Mouse (Mus musculus) embryonic facial prominence, embryonic 15.5 days (tissue): ENCODE measurements around the gene Xrra1. TPM values are rescaled to one million over a fixed set of nuclear protein-coding genes. Genes with fewer than 3 reads are reported as not detected.
"Not testable (repeated sequence)": the region's sequence is repeated elsewhere in the genome, so short reads cannot be mapped to it uniquely, and the experiment has no call there.

ENCODE experiments used
- ATAC-seq: fragments of 200-750 bp; cut with Nextera tagmentation; 2 replicates; pipeline ENCODE4 v1.8.0; 2017; ENCODE audit warnings: low read depth, moderate TSS enrichment; ENCODE audit not compliant: insufficient number of reproducible peaks, low FRiP score, low TSS enrichment
- H3K27ac ChIP-seq: fragments of 300-500 bp; sonication (generic); replicated peaks from 2 replicates; pipeline ENCODE4 v1.5.1; 2015; ENCODE audit warnings: mild to moderate bottlenecking, inconsistent platforms
- H3K27me3 ChIP-seq: fragments of 300-500 bp; sonication (generic); 2 replicates; pipeline ENCODE4 v1.6.1; 2015; ENCODE audit warnings: inconsistent platforms
- H3K36me3 ChIP-seq: fragments of 300-500 bp; sonication (generic); 2 replicates; pipeline ENCODE4 v1.6.1; 2015; ENCODE audit warnings: mild to moderate bottlenecking, inconsistent platforms
- H3K4me1 ChIP-seq: fragments of 300-500 bp; sonication (generic); 2 replicates; pipeline ENCODE4 v1.6.1; 2015; ENCODE audit warnings: inconsistent platforms
- H3K4me2 ChIP-seq: fragments of 300-500 bp; sonication (generic); replicated peaks from 2 replicates; pipeline ENCODE4 v1.6.1; 2015; ENCODE audit warnings: mild to moderate bottlenecking, inconsistent platforms
- H3K4me3 ChIP-seq: fragments of 300-500 bp; sonication (generic); replicated peaks from 2 replicates; pipeline ENCODE4 v1.5.1; 2015; ENCODE audit warnings: mild to moderate bottlenecking, inconsistent platforms
- H3K9ac ChIP-seq: fragments of 300-500 bp; sonication (generic); 2 replicates; pipeline ENCODE4 v1.6.1; 2015; ENCODE audit warnings: inconsistent platforms
- H3K9me3 ChIP-seq: fragments of 300-500 bp; sonication (generic); replicated peaks from 2 replicates; pipeline ENCODE4 v1.6.1; 2016; ENCODE audit warnings: inconsistent platforms
- WGBS: fragments of 180-500 bp; shearing (Covaris S2); methylation state at CpG from one replicate; pipeline ENCODE4 v1.1.7; 2015; 5-methylcytosine and 5-hydroxymethylcytosine counted together
- polyA plus RNA-seq: library from polyadenylated mRNA; unstranded; fragments of >200 nt; fragmentation: Nextera tagmentation; extraction: Ambion mirVana; gene quantifications from 2 replicates; pipeline ENCODE4 v1.2.1, GENCODE M21; 2015

Xrra1 gene
- polyA plus RNA-seq, 1 experiment from 2014 or later: 0.65 TPM

- Histone ChIP-seq H3K4me1 (peaks cover 16% of the 10 kb centered on the region), H3K4me2 (no peak overlapping the region), H3K27me3 (peaks cover 22% of the 10 kb centered on the region), H3K9ac (no peak overlapping the region), H3K9me3 (no peaks in the 10 kb centered on the region), H3K4me3 (no peak overlapping the region), H3K27ac (no peak overlapping the region), H3K36me3 (peaks cover 40% of the 10 kb centered on the region)
- WGBS: 77% methylated on average over 2 of the region's 2 CpGs
- no peak for ATAC-seq
Observed at GRCm38 (mm10) chr7:99920416-99920815, 61.5 kb downstream of the Xrra1 start.

GRCm38 (mm10) chr7:99926916-99927714, 68.2 kb downstream of the Xrra1 start:
- Histone ChIP-seq H3K4me3 (no peak overlapping the region), H3K4me2 (no peak overlapping the region), H3K9ac (no peak overlapping the region), H3K27me3 (no peaks in the 10 kb centered on the region), H3K9me3 (no peaks in the 10 kb centered on the region), H3K4me1 (no peaks in the 10 kb centered on the region), H3K36me3 (peaks cover 62% of the 10 kb centered on the region), H3K27ac (no peak overlapping the region)
- ATAC-seq: no peak
- WGBS: 73% methylated on average over 10 of the region's 10 CpGs

GRCm38 (mm10) chr7:99935758-99936157, 76.8 kb downstream of the Xrra1 start:
- H3K4me2 ChIP-seq: no peak overlapping the region
- H3K27ac ChIP-seq: no peak overlapping the region
- H3K36me3 ChIP-seq: peaks cover 53% of the 10 kb centered on the region
- H3K27me3 ChIP-seq: no peaks in the 10 kb centered on the region
- H3K9ac ChIP-seq: no peak overlapping the region
- no peak overlapping the region for H3K4me3 ChIP-seq
- 78% methylated on average over 1 of the region's 1 CpGs for WGBS
- no peak for ATAC-seq
- H3K9me3 ChIP-seq: no peaks in the 10 kb centered on the region
- H3K4me1 ChIP-seq: no peaks in the 10 kb centered on the region

- 100% methylated on average over 1 of the region's 1 CpGs for WGBS
- no peak for ATAC-seq
- H3K36me3 ChIP-seq: peaks cover 62% of the 10 kb centered on the region
Observed at GRCm38 (mm10) chr7:99940669-99941068, 81.8 kb downstream of the Xrra1 start.

GRCm38 (mm10) chr7:99944520-99944919, 85.6 kb downstream of the Xrra1 start:
- Histone ChIP-seq H3K36me3 (peaks cover 70% of the 10 kb centered on the region), H3K4me1 (no peaks in the 10 kb centered on the region), H3K4me3 (no peak overlapping the region), H3K9ac (no peak overlapping the region), H3K9me3 (no peaks in the 10 kb centered on the region), H3K4me2 (no peak overlapping the region), H3K27ac (no peak overlapping the region), H3K27me3 (no peaks in the 10 kb centered on the region)
- ATAC-seq: no peak
- 98% methylated on average over 3 of the region's 3 CpGs for WGBS

More at GRCm38 (mm10) chr7:99940669-99941068, 81.8 kb downstream of the Xrra1 start:
- Histone ChIP-seq H3K27ac (no peak overlapping the region), H3K9me3 (no peaks in the 10 kb centered on the region), H3K4me2 (no peak overlapping the region), H3K4me3 (no peak overlapping the region), H3K9ac (no peak overlapping the region), H3K27me3 (no peaks in the 10 kb centered on the region), H3K4me1 (no peaks in the 10 kb centered on the region)

GRCm38 (mm10) chr7:99945012-99945411, 86.1 kb downstream of the Xrra1 start:
- not testable (repeated sequence) for H3K4me2 ChIP-seq, H3K27ac ChIP-seq, H3K4me3 ChIP-seq, H3K27me3 ChIP-seq, ATAC-seq, H3K9ac ChIP-seq, H3K9me3 ChIP-seq, H3K4me1 ChIP-seq
- 96% methylated on average over 22 of the region's 22 CpGs for WGBS
- peaks cover 69% of the 10 kb centered on the region for H3K36me3 ChIP-seq

GRCm38 (mm10) chr7:99945939-99946338, 87.0 kb downstream of the Xrra1 start:
- no peak overlapping the region for H3K4me3 ChIP-seq
- no peaks in the 10 kb centered on the region for H3K4me1 ChIP-seq
- H3K27me3 ChIP-seq: no peaks in the 10 kb centered on the region
- no peak overlapping the region for H3K4me2 ChIP-seq
- 97% methylated on average over 3 of the region's 3 CpGs for WGBS
- no peak for ATAC-seq
- H3K36me3 ChIP-seq: peaks cover 60% of the 10 kb centered on the region
- H3K9ac ChIP-seq: no peak overlapping the region
- no peaks in the 10 kb centered on the region for H3K9me3 ChIP-seq
- H3K27ac ChIP-seq: no peak overlapping the region

- no peak overlapping the region for H3K27ac ChIP-seq
- no peaks in the 10 kb centered on the region for H3K27me3 ChIP-seq
- no peaks in the 10 kb centered on the region for H3K4me1 ChIP-seq
- no peak overlapping the region for H3K4me2 ChIP-seq
- no peak overlapping the region for H3K9ac ChIP-seq
- H3K36me3 ChIP-seq: peaks cover 58% of the 10 kb centered on the region
- no peak overlapping the region for H3K4me3 ChIP-seq
- H3K9me3 ChIP-seq: no peaks in the 10 kb centered on the region
- no peak for ATAC-seq
- 87% methylated on average over 4 of the region's 4 CpGs for WGBS
Observed at GRCm38 (mm10) chr7:99946356-99946755, 87.4 kb downstream of the Xrra1 start.

GRCm38 (mm10) chr7:99947329-99947728, 88.4 kb downstream of the Xrra1 start:
- no peaks in the 10 kb centered on the region for H3K9me3 ChIP-seq
- WGBS: 74% methylated on average over 9 of the region's 9 CpGs
- H3K36me3 ChIP-seq: peaks cover 61% of the 10 kb centered on the region
- H3K4me1 ChIP-seq: no peaks in the 10 kb centered on the region
- ATAC-seq: no peak
- no peaks in the 10 kb centered on the region for H3K27me3 ChIP-seq
- no peak overlapping the region for H3K27ac ChIP-seq
- H3K4me2 ChIP-seq: no peak overlapping the region
- H3K4me3 ChIP-seq: no peak overlapping the region
- no peak overlapping the region for H3K9ac ChIP-seq

- 69% methylated on average over 6 of the region's 6 CpGs for WGBS
Observed at GRCm38 (mm10) chr7:99953442-99954098, 94.7 kb downstream of the Xrra1 start.

GRCm38 (mm10) chr7:99954212-99954611, 95.3 kb downstream of the Xrra1 start:
- no peaks in the 10 kb centered on the region for H3K27me3 ChIP-seq
- 89% methylated on average over 8 of the region's 8 CpGs for WGBS
- no peak for ATAC-seq
- H3K36me3 ChIP-seq: peaks cover 11% of the 10 kb centered on the region; the same call in 1 of the 2 replicates
- no peak overlapping the region for H3K4me3 ChIP-seq
- H3K9ac ChIP-seq: no peak overlapping the region
- no peaks in the 10 kb centered on the region for H3K4me1 ChIP-seq
- H3K9me3 ChIP-seq: no peaks in the 10 kb centered on the region
- no peak overlapping the region for H3K27ac ChIP-seq
- no peak overlapping the region for H3K4me2 ChIP-seq

More at GRCm38 (mm10) chr7:99953442-99954098, 94.7 kb downstream of the Xrra1 start:
- Histone ChIP-seq H3K27ac (no peak overlapping the region), H3K36me3 (peaks cover 11% of the 10 kb centered on the region; the same call in 1 of the 2 replicates), H3K4me2 (no peak overlapping the region), H3K9ac (no peak overlapping the region), H3K9me3 (no peaks in the 10 kb centered on the region), H3K4me1 (no peaks in the 10 kb centered on the region), H3K4me3 (no peak overlapping the region), H3K27me3 (no peaks in the 10 kb centered on the region)
- ATAC-seq: no peak
